Comparison of ENCODE assay signal across 32 mouse cellular contexts in genomic region chr9:62062234-62062633, GRCm38 (mm10). TPM values are rescaled to one million over a fixed set of nuclear protein-coding genes. Genes with fewer than 3 reads are reported as not detected.
"Had no signal": no experiment of that assay in that cellular context is flagged by ENCODE, and none has a peak within 500 bp of the region (broad histone marks: within the 10 kb centered on the region; RNA-seq: fewer than 3 reads in every experiment).

No protein-coding gene starts in this region.

- H3K9ac ChIP-seq: limb, embryonic 12.5 days; limb, embryonic 13.5 days; limb, embryonic 15.5 days; liver, embryonic 12.5 days; liver, embryonic 13.5 days; liver, embryonic 14.5 days; liver, embryonic 15.5 days; liver, postnatal 0 days; lung, embryonic 14.5 days; lung, embryonic 15.5 days; midbrain, embryonic 12.5 days; midbrain, embryonic 13.5 days; midbrain, embryonic 15.5 days had no signal

- H3K36me3 ChIP-seq: limb, embryonic 15.5 days; liver, embryonic 12.5 days; liver, embryonic 13.5 days; liver, embryonic 15.5 days; lung, embryonic 15.5 days; midbrain, embryonic 15.5 days had no signal

- ATAC-seq: liver, embryonic 12.5 days; liver, postnatal 0 days; lung, postnatal 0 days; midbrain, embryonic 13.5 days; midbrain, embryonic 15.5 days; midbrain, embryonic 16.5 days had no signal

- H3K4me3 ChIP-seq: limb, embryonic 10.5 days; limb, embryonic 12.5 days; limb, embryonic 13.5 days; limb, embryonic 15.5 days; liver, embryonic 12.5 days; liver, embryonic 13.5 days; liver, embryonic 15.5 days; lung, embryonic 15.5 days; megakaryocyte, embryonic 14.5 days; midbrain, embryonic 10.5 days; midbrain, embryonic 12.5 days; midbrain, embryonic 13.5 days; midbrain, embryonic 15.5 days; myocyte had no signal

- H3K4me2 ChIP-seq: limb, embryonic 12.5 days; limb, embryonic 13.5 days; limb, embryonic 15.5 days; liver, embryonic 11.5 days; liver, embryonic 12.5 days; liver, embryonic 13.5 days; liver, embryonic 15.5 days; lung, embryonic 14.5 days; lung, embryonic 15.5 days; midbrain, embryonic 11.5 days; midbrain, embryonic 12.5 days; midbrain, embryonic 13.5 days; midbrain, embryonic 15.5 days had no signal

- H3K9me3 ChIP-seq: limb, embryonic 10.5 days; limb, embryonic 12.5 days; limb, embryonic 13.5 days; limb, embryonic 15.5 days; liver, embryonic 12.5 days; liver, embryonic 13.5 days; liver, embryonic 15.5 days; lung, embryonic 15.5 days; megakaryocyte, embryonic 14.5 days; midbrain, embryonic 10.5 days; midbrain, embryonic 12.5 days; midbrain, embryonic 13.5 days; midbrain, embryonic 15.5 days had no signal

- H3K4me1 ChIP-seq: limb, embryonic 10.5 days; limb, embryonic 12.5 days; limb, embryonic 13.5 days; limb, embryonic 15.5 days; liver, embryonic 12.5 days; liver, embryonic 13.5 days; liver, embryonic 15.5 days; lung, embryonic 15.5 days; midbrain, embryonic 10.5 days; midbrain, embryonic 12.5 days; midbrain, embryonic 13.5 days; midbrain, embryonic 15.5 days had no signal

- H3K27ac ChIP-seq: limb, embryonic 10.5 days; limb, embryonic 12.5 days; limb, embryonic 13.5 days; limb, embryonic 15.5 days; liver, embryonic 12.5 days; liver, embryonic 13.5 days; liver, embryonic 14.5 days; liver, embryonic 15.5 days; lung, embryonic 15.5 days; macrophage; midbrain, embryonic 10.5 days; midbrain, embryonic 12.5 days; midbrain, embryonic 13.5 days; midbrain, embryonic 15.5 days had no signal

- DNase-seq: left cerebral cortex, postnatal 4 days; liver; liver, embryonic 13.5 days; liver, postnatal 0 days; lung, adult 18-20 months; lung, adult 2 months; lung, embryonic 14.5 days; lung, postnatal 10 days; lung, postnatal 14 days; lung, postnatal 36 days; lung, postnatal 4 days; midbrain, embryonic 14.5 days had no signal

- H3K27me3 ChIP-seq: limb, embryonic 12.5 days; limb, embryonic 13.5 days; limb, embryonic 15.5 days; liver, embryonic 12.5 days; liver, embryonic 13.5 days; liver, embryonic 15.5 days; lung, embryonic 15.5 days; megakaryocyte, embryonic 14.5 days; midbrain, embryonic 12.5 days; midbrain, embryonic 13.5 days; midbrain, embryonic 15.5 days had no signal

RNA-seq across cellular contexts. Expression of gene Paqr5, which starts 35.6 kb away (rescaled TPM):
- total RNA-seq: liver, adult 2 months had no signal
